ENCODE assay signal across 9 mouse cellular contexts in the genomic region with DNA sequence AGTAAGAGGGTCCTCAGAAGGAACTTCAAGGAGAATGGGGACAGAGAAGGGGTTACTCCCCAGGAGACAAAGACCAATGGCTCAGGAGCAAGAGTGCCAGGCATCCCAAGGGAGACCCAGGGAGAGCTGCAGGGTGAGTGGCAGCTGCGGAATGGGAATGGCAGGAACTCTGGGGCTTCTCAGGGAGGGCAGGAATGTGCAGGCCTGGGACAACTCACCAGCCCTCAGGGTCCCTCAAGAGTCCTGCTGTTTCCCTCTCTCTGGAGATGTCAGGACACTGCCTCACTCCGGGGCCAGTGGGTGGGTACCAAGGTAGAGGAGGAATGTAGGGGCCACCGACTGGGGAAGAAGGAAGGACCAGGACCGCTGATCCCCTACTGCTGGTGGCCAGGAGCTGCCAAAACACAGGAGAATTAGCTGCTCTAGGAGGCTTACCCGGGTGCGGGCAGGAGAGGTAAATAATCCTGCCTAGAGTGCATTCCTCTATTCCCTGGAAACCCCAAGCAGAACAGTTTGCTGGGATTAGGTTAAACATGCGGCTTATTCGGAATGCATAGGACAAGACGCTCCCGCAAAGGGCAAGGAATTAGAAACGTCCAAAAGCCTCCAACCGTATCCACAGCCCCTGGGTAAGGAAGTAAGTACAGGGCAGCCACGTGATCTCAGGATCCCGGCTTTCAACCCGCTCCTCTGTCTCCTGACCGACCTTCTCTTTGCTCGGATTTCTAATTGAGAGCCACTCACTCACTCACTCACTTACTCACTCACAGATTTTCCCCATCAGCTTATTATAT. TPM values are rescaled to one million over a fixed set of nuclear protein-coding genes. Genes with fewer than 3 reads are reported as not detected.
DNase-seq lines count a peak whose midpoint lies in the region; ATAC-seq and TF ChIP-seq lines count a peak whose summit lies in the region.
"Had no signal": no experiment of that assay in that cellular context is flagged by ENCODE, and none has a peak within 500 bp of the region (broad histone marks: within the 10 kb centered on the region; RNA-seq: fewer than 3 reads in every experiment).

No protein-coding gene starts in this region.

- no peaks in the 10 kb centered on the region for H3K9me3 ChIP-seq in heart, embryonic 10.5 days
- no peaks in the 10 kb centered on the region for H3K9me3 ChIP-seq in midbrain, embryonic 15.5 days

- TF ChIP-seq CTCF in embryonic fibroblast, embryonic 13.5 days (IDR thresholded peaks at IDR 0.05; ENCODE audit: borderline replicate concordance, insufficient read depth, low read length), result no peak

- intact Hi-C loops in left cerebral cortex, postnatal 14 days (cut with DNase I), result loop anchor here (10.0 kb wide), 1 partner anchor 179 kb away; the partner anchor contains the start of gene Myo10

- H3K9ac ChIP-seq in midbrain, embryonic 15.5 days, result no peak overlapping the region; the same call in 1 of the 2 replicates

- H3K27ac ChIP-seq in heart, embryonic 10.5 days, result peak overlapping the region; percentile 60
- 0 out of 2 replicates have a peak overlapping the region, but pooled peaks have one; percentile 0 for H3K27ac ChIP-seq in embryonic fibroblast, embryonic 13.5 days (ENCODE audit: insufficient read depth, low read length)
- no peak overlapping the region for H3K27ac ChIP-seq in midbrain, embryonic 15.5 days

- peak; percentile 73 for DNase-seq in heart, embryonic 10.5 days (ENCODE audit: low spot score)
- DNase-seq in heart, adult 9 months (ENCODE audit: low spot score in 2 of 2), result no peak
- DNase-seq in kidney, adult 9 months, result peak; percentile 45
- DNase-seq in right cerebral cortex, adult 2 months (ENCODE audit: low spot score in 2 of 2), result no peak
- DNase-seq in frontal cortex, adult 2 months (ENCODE audit: extremely low spot score in 1 of 2, low spot score in 1 of 2), result no peak
- DNase-seq in left cerebral cortex, postnatal 14 days (ENCODE audit: low spot score in 2 of 2), result no peak
- DNase-seq: lung, postnatal 36 days had no signal

- 8% methylated on average over 17 of the region's 17 CpGs for WGBS in heart, embryonic 10.5 days
- 4% methylated on average over 17 of the region's 17 CpGs for WGBS in midbrain, embryonic 15.5 days

- H3K27me3 ChIP-seq in heart, embryonic 10.5 days (ENCODE audit: insufficient read depth, poor library complexity, severe bottlenecking), result peaks cover 28% of the 10 kb centered on the region; the same call in 1 of the 2 replicates
- H3K27me3 ChIP-seq in midbrain, embryonic 15.5 days (replicated peaks), result no peaks in the 10 kb centered on the region

- H3K36me3 ChIP-seq in heart, embryonic 10.5 days, result no peaks in the 10 kb centered on the region
- H3K36me3 ChIP-seq in midbrain, embryonic 15.5 days (replicated peaks), result no peaks in the 10 kb centered on the region

- peak overlapping the region; percentile 36 for H3K4me2 ChIP-seq in midbrain, embryonic 15.5 days

- no peak for TF ChIP-seq POLR2A in embryonic fibroblast, embryonic 13.5 days (IDR thresholded peaks at IDR 0.05; ENCODE audit: low read depth, low read length)

- 0 out of 2 replicates have a peak, but pooled peaks have one; percentile 41 for ATAC-seq in midbrain, embryonic 15.5 days (replicated peaks)

- peaks cover 16% of the 10 kb centered on the region for H3K4me1 ChIP-seq in heart, embryonic 10.5 days
- peaks cover 19% of the 10 kb centered on the region for H3K4me1 ChIP-seq in embryonic fibroblast, embryonic 13.5 days (ENCODE audit: control insufficient read depth, insufficient read depth, low read length)
- H3K4me1 ChIP-seq in midbrain, embryonic 15.5 days, result peaks cover 17% of the 10 kb centered on the region

- peak overlapping the region; percentile 42 for H3K4me3 ChIP-seq in heart, embryonic 10.5 days
- H3K4me3 ChIP-seq in embryonic fibroblast, embryonic 13.5 days (ENCODE audit: insufficient read depth, low read length), result no peak overlapping the region
- no peak overlapping the region for H3K4me3 ChIP-seq in midbrain, embryonic 15.5 days

RNA-seq across cellular contexts. Expression of gene Basp1, which starts 32.0 kb away (rescaled TPM):
- 8.8 and 22.0 TPM in 2 replicates for polyA plus RNA-seq in heart, embryonic 10.5 days (2016; fragmentation: Nextera tagmentation; extraction: Ambion mirVana)
- polyA plus RNA-seq in embryonic fibroblast, embryonic 13.5 days (2011; ENCODE audit: insufficient read length, low read depth, missing spikeins), result 232 and 236 TPM in 2 replicates
- 375 and 400 TPM in 2 replicates for polyA plus RNA-seq in midbrain, embryonic 15.5 days (2015; fragmentation: Nextera tagmentation; extraction: Ambion mirVana)
- 503 and 548 TPM in 2 replicates for polyA plus RNA-seq in frontal cortex, adult 2 months (2012; rRNA removed)
- total RNA-seq in left cerebral cortex, postnatal 14 days (2021), result 1,000 to 10,000 TPM in 1 of 2 experiments, 100 to 1,000 TPM in 1; 945 to 1,112 TPM

Comparison
In these comparisons a context has a peak if more than half of its experiments do, and no peak if none do; other contexts are left out.
1. DNase-seq: peak in heart, embryonic 10.5 days (single experiment) and kidney, adult 9 months (single experiment); none in heart, adult 9 months (0 of 2), right cerebral cortex, adult 2 months (0 of 2), frontal cortex, adult 2 months (0 of 2) and left cerebral cortex, postnatal 14 days (0 of 2).
2. RNA of gene Basp1, which starts 32.0 kb away (polyA plus RNA-seq): 503 to 548 TPM in frontal cortex, adult 2 months, 375 to 400 TPM in midbrain, embryonic 15.5 days and 232 to 236 TPM in embryonic fibroblast, embryonic 13.5 days; 8.8 to 22.0 TPM in heart, embryonic 10.5 days; every median in the first group is over 10 times any median in the second.